Mouse (Mus musculus): ENCODE data around the gene Lrguk.

DNA sequence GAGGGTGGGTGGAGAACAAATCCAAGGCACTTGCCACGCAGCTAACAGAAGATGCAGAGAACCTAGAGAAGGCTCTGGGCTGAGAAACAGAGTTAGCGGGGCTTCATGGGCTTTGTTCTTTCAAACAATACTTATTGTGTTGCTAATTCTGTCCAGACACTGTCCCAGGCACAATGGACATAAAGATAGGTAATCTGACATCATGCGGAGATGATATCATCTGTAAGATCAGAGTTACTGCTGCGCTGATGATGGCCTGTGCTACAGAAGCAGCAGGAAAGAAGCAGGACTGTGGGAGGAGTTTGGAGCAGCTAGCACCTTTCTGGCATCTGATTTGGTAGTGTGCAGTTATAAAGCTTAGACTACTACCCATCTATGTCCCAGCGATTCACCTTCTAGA, 42.1 kb upstream of the Lrguk start:
- TF ChIP-seq POLR2A (IDR thresholded peaks at IDR 0.05; ENCODE audit: borderline replicate concordance, low read depth, low read length) = no peak
- TF ChIP-seq CTCF (IDR thresholded peaks at IDR 0.05; ENCODE audit: low read depth, low read length) = no peak
